Mouse (Mus musculus): Measurements from ENCODE around the gene Gpatch8.

Gpatch8 gene

GRCm38 (mm10) chr11:102434816-102435705 lies 121.1 kb downstream of the Gpatch8 start:
- DNase-seq (ENCODE audit: low spot score): no peak

- peak; percentile 79 for DNase-seq (ENCODE audit: low spot score)
These were observed 121.8 kb downstream of the Gpatch8 start for GRCm38 (mm10) chr11:102434406-102434805.

- no peak for DNase-seq (ENCODE audit: low spot score)
These were observed 122.3 kb downstream of the Gpatch8 start for GRCm38 (mm10) chr11:102433866-102434265.

- no peak for DNase-seq (ENCODE audit: low spot score)
These were observed 123.3 kb downstream of the Gpatch8 start for GRCm38 (mm10) chr11:102432896-102433295.

GRCm38 (mm10) chr11:102432115-102432843 lies 123.9 kb downstream of the Gpatch8 start:
- DNase-seq (ENCODE audit: low spot score): no peak

GRCm38 (mm10) chr11:102431728-102432114 lies 124.5 kb downstream of the Gpatch8 start:
- DNase-seq (ENCODE audit: low spot score): no peak

- no peak for DNase-seq (ENCODE audit: low spot score)
These were observed 125.1 kb downstream of the Gpatch8 start for GRCm38 (mm10) chr11:102431018-102431645.

GRCm38 (mm10) chr11:102430121-102431017 lies 125.8 kb downstream of the Gpatch8 start, which contains the start of gene Grn:
Grn (plus strand) TSS chr11:102430315.
- peak; percentile 90 for DNase-seq (ENCODE audit: low spot score)

GRCm38 (mm10) chr11:102429551-102429950 lies 126.6 kb downstream of the Gpatch8 start:
- no peak for DNase-seq (ENCODE audit: low spot score)

- DNase-seq (ENCODE audit: low spot score): no peak
These were observed 127.1 kb downstream of the Gpatch8 start for GRCm38 (mm10) chr11:102428981-102429540.

Measured in testis, postnatal 14 days (tissue).